Mouse (Mus musculus): ENCODE measurements around the gene Nrxn2.

Gene Nrxn2

DNA sequence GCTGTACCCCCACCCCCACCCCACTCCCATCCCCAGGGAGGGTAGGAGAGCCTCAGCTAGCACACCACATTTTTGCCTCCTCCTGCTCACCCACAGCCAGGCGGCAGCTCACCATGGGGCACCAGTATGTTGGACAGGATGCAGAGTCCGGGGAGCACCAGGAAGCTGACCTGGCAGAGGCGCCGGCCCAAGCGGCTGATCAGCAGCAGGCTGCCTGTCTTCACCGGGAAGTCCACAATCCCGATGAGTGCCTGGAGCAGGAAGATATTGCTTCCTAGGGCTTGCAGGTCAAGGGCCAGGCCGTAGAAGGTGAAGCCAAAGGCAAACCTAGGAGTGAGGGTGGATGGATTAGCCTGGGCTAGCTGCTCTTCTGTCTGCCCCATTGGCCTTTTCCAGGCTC, 119.0 kb downstream of the Nrxn2 start:
- in situ Hi-C loops (cut with MboI, MseI), result loop anchor here (5.0 kb wide), 1 partner anchor 35 kb away; no protein-coding TSS in a partner anchor

DNA sequence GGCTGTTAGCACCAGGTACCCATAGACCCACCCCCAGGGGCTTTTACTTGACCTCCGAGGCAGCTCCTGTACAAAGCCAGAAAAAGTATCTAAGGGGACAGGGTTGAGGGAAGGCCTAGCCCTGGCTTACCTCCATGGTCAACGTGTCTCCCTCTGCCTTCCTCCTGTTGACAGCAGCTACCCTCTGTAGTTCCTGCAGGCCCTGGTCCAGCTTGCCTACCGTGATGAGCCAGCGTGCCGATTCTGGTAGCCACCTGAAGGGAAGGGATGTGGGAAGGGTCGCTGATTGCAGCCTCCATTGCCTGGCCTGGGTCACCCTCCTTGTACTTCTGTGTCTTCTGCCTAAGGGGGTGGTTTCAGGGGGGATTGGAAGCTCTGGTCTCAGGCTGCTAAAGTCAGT, 120.0 kb downstream of the Nrxn2 start:
- in situ Hi-C loops (cut with MboI, MseI), result loop anchor here (5.0 kb wide), 1 partner anchor 36 kb away; no protein-coding TSS in a partner anchor

DNA sequence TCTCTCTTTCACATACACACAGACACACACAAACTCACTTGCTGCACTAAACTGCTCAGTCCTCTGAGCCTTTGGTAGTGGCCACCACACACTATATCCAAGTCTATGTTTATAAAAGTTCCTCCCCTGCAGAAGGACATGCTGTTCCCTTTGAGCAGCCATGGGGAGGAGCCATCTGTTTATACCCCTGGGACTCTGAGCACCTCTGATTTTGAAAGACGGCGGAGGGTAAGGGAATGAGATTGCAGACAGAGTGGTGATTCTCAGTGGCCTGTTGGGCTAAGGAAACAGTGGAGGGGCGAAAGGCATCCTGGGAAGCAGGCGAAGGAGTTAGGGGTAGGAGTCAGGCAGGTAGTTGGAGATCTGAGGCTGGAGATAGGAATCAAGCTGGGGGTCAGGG, 121.1 kb downstream of the Nrxn2 start:
- in situ Hi-C loops (cut with MboI, MseI), result loop anchor here (5.0 kb wide), 1 partner anchor 37 kb away; no protein-coding TSS in a partner anchor

GRCm38 (mm10) chr19:6540191-6540590, 121.7 kb downstream of the Nrxn2 start:
- in situ Hi-C loops (cut with MboI, MseI), result no loop called here

- in situ Hi-C loops (cut with MboI, MseI), result no loop called here
Observed at GRCm38 (mm10) chr19:6541521-6541920, 123.0 kb downstream of the Nrxn2 start.

GRCm38 (mm10) chr19:6542367-6543034, 124.0 kb downstream of the Nrxn2 start, which contains the start of gene Slc22a12:
Gene Slc22a12 (minus strand): TSS chr19:6543032.
- in situ Hi-C loops (cut with MboI, MseI), result no loop called here

DNA sequence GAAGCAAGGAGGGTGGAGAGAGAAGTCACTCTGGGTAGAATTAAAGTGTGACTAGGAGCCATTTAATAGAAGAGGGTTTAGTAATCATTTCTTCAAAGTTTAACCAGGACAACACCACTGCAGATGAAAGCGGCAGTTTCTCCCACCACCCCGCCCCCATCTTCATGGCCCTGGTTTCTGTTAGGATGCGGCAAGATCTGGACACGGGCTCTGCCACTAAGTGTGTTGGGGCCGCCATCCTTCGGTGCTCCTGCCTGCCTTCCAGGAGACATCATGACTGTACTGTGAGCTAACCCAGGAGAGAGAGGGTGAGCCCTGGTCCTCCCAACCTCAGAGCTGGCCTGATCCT, 124.5 kb downstream of the Nrxn2 start:
- in situ Hi-C loops (cut with MboI, MseI), result no loop called here

DNA sequence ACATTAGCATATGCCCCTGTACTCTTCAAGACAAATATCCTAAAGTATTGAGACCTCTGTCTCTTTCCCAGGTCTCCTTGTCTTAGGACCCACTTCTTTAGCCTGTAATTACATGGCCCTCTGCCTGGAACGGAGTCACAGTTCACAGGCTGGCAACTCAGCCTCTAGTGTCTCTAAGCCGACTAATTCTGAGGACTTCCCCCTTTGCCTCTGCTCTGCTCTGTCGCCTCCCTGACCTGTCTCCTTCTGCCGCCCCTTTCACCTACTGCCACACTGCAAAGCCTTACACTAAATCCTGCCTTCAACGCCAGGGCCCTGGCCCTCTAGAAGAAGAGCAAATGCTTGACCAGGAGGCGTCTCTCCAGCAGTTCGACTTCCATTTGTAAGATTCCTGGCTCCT, 125.0 kb downstream of the Nrxn2 start:
- in situ Hi-C loops (cut with MboI, MseI), result no loop called here

DNA sequence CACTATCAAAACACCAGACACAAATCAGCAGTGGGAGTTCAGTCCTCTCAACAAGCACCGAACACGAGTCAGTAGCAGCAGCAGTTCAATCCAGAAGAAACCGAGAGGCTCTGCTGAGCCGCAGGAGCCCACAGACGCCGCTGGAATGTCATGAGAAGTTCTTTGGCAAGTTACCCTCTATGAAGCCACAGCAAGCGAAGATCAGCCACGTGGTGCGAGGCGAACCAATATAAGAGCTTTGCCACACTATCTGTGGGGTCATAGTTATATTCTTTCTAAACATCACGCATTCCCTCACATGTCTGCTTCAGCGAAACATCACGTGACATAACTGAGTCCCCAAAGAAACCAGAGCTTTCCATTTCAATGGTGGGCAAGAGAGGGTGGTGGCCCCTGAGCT, 126.2 kb downstream of the Nrxn2 start:
- in situ Hi-C loops (cut with MboI, MseI), result no loop called here

- in situ Hi-C loops (cut with MboI, MseI), result no loop called here
Observed at GRCm38 (mm10) chr19:6545481-6545880, 127.0 kb downstream of the Nrxn2 start.

DNA sequence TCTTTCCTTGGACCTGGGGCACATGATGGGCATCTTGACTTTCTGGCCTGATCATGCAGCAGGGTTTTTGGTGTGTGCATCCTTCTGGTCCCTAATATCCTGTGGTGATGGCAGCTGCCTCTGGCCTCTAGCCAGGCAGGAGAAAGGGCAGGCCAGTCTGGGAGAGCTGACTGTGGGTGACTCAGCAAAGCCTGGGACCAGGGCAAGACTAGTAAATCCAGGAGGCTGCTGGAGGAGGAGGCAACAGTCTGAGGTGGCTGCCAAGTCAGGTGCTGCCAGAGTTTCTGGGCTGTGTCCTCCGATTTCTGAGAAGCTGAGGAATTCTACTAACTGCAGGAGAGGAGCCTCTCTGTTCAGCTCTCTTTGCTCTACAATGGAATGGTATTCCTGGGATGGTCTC, 127.6 kb downstream of the Nrxn2 start:
- in situ Hi-C loops (cut with MboI, MseI), result no loop called here

DNA sequence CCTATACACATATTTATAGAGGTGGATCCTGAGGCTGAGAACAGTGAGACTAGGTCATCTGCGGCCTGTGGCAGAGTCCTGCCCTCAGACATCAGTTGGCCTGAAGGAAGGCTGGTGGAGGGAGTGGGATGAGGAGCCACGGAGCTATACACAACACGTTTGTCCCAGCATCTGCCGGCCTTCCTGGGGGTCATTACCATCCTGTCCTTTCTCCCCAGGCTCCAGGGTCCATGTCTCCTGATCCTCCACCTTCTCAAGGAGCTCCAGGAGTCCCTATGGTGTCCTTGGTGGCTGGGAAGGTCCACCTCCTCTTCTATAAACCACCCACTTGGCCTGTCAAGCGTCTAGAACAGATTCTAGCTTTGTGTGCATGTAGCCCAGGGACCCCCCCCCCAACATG, 129.3 kb downstream of the Nrxn2 start:
- in situ Hi-C loops (cut with MboI, MseI), result no loop called here

GRCm38 (mm10) chr19:6548431-6549410, 130.2 kb downstream of the Nrxn2 start:
- in situ Hi-C loops (cut with MboI, MseI), result no loop called here

GRCm38 (mm10) chr19:6549566-6549965, 131.0 kb downstream of the Nrxn2 start:
- in situ Hi-C loops (cut with MboI, MseI), result no loop called here

DNA sequence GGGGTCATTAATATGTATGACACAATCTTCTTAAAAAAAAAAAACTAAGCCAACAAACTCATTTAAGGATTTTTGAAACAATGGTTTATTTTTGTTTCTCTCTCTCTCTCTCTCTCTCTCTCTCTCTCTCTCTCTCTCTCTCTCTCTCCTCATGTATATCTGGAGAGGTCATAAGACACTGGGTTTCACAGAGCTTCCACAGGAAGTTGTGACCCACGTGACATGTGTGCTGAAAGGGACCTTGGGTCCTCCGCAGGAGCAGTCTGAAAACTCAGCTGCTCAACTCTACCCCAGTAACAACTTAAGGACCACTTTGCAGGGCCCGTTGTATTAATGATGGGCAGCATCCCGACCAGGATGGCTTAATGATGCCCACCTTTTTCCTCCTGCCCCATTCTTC, 132.7 kb downstream of the Nrxn2 start:
- in situ Hi-C loops (cut with MboI, MseI), result no loop called here

- in situ Hi-C loops (cut with MboI, MseI), result no loop called here
Observed at GRCm38 (mm10) chr19:6552302-6553028, 133.9 kb downstream of the Nrxn2 start.

DNA sequence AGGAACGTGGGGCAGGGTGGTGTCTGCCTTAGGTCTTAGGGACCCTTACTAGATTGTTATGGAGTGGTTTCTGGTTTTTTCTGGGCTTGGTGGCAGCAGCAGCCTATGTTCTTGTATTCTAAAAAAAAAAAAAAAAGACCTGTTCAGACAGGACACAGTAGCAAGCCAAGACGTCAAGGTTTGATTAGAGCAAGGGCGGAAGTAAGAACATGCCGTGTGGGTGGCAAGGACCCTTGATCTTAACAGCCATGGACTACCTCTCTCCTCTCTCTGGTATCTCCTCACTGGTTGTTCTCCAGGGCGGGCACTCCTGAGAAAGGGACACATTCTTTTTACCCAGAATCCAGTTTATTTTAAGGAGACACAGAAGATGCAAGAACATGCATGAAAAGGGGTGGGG, 134.6 kb downstream of the Nrxn2 start:
- in situ Hi-C loops (cut with MboI, MseI), result no loop called here

- in situ Hi-C loops (cut with MboI, MseI), result no loop called here
Observed at GRCm38 (mm10) chr19:6553819-6554582, 135.5 kb downstream of the Nrxn2 start.

- in situ Hi-C loops (cut with MboI, MseI), result no loop called here
Observed at GRCm38 (mm10) chr19:6559576-6559975, 141.0 kb downstream of the Nrxn2 start.

DNA sequence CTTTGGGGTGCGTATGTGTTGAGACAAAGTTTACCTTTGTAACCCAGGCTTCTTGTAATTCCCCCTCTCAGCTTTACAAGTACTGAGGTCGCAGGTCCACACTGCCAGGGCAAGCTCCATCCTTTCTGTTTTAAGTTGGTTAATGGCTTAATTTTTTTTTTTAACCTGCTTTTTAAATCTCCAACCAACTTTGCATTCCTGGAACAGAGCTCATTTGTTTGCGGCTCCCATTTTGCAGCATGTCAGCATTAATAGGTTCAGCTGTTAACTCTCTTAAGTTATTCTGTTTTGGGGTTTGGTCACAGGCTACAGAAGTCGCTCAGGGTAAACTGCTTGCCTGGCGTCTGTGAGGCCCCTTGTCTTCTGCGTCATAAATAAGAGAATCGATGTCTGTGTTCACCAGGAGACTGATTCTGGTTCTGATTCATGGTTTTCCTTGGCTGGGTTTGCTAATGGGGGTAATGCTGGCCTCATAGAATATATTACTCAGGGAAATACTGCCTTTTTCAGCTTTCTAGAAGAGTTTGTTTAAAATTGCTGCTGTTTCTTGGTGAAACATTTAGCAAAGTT, 141.8 kb downstream of the Nrxn2 start:
- in situ Hi-C loops (cut with MboI, MseI), result no loop called here

- in situ Hi-C loops (cut with MboI, MseI), result no loop called here
Observed at GRCm38 (mm10) chr19:6565136-6565535, 146.6 kb downstream of the Nrxn2 start.
